Mouse (Mus musculus) ovary, postnatal 14 days (tissue): ENCODE data around the gene Slk.

Experiments used
- DNase-seq: peaks from one replicate; pipeline ENCODE4 v3.0.0; 2022; ENCODE audit warnings: low spot score

Gene Slk

DNA sequence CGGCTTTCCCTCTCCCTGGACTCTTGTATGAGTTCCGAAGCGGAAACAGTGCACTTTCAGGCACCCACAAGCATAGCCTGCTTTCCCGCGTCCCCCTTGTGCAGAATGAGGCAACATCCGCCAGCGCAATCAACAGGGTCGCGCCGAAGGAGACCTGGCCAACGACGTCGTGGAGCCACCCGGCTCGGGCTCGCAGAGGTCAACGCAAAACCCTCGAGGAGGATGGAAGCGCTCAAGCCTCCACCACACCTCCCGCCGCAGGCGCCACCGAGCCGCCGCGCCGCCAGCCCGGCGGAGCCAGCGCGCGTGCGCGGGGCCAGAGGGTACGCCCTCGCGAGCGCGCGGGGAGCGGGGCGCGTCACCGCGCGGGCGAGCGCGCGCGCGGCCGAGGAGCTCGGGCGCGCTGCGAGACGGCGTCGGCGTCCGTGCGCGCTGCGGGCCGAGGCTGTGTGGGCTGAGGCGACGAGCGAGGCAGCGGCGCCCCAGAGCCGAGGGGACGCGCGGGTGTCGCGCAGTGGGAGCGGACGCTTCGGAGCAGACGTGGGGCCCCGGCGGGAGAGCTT lies at the start of gene Slk:
Gene Slk (plus strand): TSS at position 454 of the 563 bp plus-strand sequence.
- DNase-seq = peak; percentile 74

DNA sequence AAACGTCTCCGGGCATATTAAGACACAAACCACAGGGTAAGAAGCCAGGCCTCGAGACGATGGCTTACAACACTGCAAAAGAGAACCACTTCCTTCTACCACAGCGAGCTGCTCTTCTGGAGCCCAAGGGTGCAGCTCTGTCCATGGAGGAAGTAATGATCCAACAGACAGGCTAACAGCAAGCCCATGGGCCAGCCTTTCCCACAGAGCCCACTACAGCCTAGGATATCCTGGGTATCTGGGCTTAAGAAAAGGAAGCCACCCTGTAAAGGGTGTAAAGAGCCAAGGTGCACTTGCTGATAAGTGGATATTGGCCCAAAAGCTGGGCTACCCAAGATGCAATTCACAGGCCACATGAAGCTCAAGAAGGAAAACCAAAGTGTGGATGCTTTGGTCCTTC lies 48.2 kb upstream of the Slk start:
- no peak for DNase-seq

DNA sequence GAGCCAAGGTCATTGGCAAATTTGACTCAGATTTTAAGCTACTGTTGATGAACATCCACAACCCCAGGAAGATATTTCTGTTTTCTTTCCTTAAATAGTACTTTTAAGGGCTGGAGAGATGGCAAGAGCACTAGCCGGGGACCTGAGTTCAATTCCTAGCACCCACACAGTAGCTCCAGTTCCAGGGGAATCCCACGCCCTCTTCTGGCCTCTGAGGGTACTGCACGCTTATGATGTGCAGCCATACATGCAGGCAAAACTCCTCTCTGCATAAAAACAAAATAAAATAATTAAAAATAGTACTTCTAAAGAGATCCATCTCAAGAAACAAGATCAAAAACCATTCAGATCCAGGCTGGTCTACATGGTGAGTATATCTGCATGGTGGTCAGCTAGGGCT lies 47.0 kb upstream of the Slk start:
- no peak for DNase-seq

DNA sequence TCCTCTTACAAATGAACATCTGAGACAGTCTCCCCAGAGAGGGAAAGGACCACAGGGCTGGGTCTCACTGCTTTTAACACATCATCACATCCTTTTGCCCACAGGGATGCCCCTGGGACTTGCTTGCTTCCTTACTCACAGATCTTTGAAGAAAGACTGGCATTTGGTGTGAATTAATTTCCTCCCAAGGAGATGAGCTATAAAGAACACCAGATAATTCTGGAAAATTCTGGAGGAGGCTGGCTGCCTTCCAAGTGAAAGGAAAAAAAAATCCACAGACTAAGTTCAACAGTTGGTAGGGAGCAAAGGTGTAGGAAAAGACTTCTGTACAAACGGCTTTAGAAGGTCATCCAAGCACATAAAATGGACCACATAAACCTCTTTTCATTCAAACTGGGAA lies 45.3 kb upstream of the Slk start:
- no peak for DNase-seq

DNA sequence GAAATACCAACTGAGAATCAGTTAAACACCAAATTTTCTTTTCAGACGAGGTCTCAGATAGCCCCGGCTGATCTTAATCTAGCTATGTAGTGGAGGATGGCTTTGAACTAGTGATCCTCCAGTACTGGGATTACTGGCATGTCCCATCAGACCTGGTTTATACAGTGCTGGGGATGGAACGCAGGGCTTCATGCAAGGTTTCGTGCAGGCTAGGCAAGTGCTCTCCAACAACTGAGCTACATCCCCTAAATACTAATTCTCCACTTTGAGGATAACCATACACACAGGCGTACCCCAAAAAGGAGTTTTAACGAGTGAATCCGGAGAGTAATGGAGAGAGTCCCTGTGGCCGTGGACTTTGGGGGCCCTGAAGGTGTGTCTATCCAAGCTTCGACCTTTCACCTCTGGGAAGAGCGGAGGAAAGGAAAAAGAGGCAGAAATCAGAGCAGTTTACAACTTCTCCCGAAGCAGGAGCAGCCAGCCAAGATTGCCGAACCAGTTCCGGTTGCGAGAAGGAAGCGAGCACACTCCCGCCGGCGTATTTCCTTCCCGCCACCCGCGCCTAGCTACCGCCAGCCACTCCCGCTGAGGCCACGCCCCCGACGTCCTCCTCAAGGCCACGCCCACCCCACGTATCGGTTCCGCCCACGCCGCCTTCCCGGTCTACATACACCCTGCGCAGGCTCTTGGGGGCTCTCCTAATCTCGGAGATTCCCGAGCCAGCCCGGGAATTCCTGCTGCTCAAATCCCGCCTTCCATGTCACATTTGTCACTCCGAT lies 42.8 kb upstream of the Slk start:
- DNase-seq = peak; percentile 96

DNA sequence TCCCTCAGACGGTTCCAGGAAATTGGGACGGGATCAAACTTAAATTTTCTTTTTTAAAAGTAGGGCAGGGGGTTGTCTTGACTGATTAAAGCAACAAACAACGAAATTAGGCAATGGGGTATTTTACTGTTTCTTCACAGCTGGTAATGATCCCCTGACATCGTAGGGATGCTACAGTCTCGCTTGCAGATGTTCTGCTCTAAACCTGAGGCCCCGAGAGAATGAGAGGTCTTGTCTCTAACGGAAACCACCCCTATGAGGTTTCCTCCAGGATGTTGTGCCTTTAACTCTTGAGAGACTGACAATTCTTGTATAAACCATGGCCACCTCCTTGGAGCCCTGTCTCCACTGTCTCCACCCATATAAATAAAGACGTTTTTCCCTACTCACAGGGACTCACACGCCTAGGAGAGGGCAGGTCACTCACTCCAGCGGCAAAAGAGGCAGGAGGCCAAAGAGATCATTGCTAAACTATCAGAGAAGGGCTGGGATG lies 42.1 kb upstream of the Slk start, which contains the start of gene Stn1:
Gene Stn1 (minus strand): TSS at position 208 of the 493 bp plus-strand sequence.
- DNase-seq = no peak

DNA sequence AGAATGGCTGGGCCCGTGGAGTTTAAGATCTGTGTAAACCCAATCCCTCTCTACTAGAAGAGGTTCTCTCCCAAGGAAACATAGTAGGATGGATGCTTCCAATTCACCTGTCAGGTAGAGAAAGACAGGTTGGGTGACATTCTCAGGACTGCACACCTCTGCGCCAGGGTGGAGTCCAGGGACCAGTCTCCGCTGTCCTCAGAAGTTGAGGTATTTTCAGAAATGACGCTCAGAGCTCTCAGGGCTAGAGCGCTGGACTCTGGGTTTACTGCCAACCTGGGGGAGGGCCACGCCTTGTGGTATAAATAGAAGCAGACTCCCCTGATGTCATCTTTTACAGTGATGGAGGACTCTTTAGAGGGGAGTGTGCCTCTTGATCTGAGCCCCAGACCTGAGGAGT lies 41.6 kb upstream of the Slk start:
- no peak for DNase-seq

DNA sequence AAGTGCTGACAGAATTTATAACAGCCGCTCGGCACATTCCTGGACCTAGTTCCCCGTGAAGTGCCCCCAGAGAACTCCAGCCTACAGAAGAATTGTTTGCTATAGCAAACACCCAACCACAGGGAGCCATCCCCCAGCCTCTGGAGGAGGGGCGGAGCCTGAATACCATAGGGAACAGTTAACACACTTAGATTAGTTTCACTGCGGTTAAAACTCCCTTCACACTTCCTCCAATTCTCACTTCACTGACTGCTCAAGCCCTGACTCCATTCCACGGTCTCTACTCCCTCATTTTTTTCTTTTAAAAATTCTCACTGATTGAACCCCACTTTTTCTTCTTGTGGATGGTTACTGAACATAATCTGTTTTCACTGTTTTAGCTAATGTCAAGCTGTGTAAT lies 40.7 kb upstream of the Slk start:
- no peak for DNase-seq

DNA sequence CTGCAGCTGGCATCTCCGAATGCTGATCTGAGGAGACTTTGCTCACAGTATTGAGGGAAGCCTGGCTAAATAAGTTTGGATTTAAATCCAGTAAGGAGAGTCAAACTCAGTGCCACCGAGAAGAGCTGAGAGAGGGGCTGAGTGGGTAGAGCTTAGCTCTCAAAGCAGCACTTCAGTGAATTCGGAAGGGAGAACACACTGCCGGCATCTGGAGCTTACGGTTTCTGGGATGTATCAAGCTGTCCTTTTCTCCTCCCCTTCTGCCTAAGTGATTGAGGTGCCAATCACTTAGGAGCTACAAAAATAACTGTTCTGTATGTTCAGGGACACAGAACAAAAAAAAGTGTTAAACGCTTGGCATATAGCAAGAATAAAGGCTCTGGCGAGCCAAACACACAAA lies 37.0 kb upstream of the Slk start:
- DNase-seq = no peak

DNA sequence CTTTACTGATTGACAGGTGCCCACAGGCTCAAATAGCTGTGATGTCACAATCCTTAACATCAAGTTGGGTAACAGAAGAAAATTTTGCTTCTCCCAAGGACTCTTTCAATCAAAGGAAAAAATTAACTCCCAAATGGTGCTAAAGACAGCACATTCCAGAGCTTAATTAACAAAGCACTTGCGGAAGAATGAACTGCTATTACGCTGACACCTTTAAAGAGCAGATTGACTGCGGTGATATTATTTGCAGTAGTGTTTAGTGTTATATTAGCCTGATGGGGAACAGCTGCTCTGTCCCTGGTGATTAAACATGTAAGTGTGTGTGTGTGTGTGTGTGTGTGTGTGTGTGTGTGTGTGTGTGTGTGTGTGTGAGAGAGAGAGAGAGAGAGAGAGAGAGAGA lies 34.4 kb upstream of the Slk start:
- no peak for DNase-seq

DNA sequence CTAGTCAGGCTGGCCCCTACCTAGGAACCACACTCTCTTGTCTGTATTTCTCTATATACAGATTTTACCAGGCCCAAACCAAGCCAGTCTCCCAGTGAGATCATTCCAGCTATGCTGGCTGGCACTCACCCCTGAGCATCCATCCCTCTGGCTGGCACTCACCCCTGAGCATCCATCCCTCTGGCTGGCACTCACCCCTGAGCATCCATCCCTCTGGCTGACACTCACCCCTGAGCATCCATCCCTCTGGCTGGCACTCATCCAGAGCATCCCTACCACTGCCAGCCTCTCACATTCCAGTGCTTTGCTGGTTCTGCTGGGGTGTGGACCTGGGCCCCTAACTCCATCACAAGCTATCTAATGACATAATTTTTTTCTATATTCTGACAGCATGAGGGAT lies 34.0 kb upstream of the Slk start:
- no peak for DNase-seq

DNA sequence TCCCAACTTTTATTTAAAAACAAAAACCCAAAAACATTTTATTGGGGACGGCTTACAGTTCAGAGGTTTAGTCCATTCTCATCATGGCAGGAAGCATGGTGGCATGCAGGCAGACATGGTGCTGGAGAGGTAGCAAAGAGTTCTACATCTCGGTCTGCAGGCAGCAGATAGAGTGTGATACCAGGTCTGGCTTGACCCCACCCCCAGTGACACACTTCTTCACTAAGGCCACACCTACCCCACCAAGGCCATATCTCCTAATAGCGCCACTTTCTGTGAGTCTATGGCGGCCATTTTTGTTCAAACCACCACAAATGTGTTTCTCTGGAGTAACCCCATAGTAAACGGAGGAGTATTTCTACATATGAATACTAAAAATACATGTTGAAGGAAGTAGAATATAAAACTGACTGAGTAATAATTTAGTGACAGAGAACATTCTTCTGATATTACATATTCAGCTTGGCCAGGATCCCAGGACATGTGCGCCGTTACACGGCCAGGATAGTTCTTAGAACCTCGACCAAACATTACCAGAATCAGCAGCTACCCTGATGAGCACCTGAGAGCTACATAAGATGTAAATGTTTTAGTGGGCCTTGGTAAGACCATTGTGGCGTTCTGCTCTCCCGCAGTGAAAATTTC lies 30.9 kb upstream of the Slk start:
- no peak for DNase-seq

DNA sequence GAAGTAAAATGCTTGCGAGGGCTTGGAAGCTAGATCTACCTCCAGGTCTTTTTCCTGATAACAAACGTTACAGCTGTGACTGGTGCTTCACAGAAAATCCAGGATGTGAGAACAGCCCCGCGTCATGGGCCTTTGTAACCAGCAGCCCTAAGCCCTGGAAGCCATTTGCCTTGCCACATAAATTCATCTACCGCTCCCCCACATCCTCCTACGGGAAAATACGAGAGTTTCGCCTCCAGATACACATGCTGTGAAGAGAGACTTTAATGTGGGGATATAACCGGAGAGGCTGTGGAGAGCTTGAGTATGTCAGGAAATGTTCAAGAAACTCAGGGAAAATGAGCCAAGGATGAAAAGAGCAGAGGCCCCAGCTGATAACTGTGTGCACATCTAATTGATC lies 30.3 kb upstream of the Slk start:
- DNase-seq = no peak

DNA sequence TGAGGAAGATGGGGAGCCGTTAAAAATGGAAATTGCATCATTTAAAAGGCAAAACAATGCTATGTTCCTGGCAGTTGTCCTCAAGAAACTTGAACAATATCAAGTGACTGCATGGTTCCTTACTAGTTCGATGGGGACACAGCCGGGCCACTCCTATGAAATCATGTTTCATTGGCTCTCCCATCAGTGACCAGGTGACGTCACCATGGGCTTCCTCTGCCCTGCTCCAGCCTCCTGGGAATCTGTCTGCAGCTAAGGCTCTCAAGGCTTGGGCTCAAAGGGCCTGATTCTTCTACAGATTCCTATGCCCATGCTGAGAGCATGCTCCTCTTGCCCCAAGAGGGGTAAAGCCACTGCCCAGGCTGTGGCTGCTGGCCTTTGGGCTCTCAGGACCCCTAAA lies 29.9 kb upstream of the Slk start:
- no peak for DNase-seq

DNA sequence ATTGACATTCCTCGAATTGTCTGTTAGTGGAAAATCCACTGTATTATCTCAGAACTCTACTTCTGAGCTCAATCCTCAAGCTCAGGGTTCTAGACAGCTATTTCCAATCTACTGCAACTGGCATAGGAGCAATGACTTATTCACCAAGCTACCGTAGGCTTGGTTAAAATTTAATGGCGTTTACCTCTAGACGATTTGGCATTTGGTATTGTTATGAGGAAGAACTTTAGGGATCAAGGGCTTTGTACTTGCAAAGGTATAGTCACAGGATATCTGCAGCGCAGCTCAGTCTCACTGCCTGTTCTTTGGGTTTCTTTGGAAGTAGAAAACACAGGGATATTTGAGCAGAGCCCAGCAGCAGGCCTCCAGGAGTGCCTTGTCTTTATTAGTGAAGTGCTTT lies 20.3 kb upstream of the Slk start:
- no peak for DNase-seq

DNA sequence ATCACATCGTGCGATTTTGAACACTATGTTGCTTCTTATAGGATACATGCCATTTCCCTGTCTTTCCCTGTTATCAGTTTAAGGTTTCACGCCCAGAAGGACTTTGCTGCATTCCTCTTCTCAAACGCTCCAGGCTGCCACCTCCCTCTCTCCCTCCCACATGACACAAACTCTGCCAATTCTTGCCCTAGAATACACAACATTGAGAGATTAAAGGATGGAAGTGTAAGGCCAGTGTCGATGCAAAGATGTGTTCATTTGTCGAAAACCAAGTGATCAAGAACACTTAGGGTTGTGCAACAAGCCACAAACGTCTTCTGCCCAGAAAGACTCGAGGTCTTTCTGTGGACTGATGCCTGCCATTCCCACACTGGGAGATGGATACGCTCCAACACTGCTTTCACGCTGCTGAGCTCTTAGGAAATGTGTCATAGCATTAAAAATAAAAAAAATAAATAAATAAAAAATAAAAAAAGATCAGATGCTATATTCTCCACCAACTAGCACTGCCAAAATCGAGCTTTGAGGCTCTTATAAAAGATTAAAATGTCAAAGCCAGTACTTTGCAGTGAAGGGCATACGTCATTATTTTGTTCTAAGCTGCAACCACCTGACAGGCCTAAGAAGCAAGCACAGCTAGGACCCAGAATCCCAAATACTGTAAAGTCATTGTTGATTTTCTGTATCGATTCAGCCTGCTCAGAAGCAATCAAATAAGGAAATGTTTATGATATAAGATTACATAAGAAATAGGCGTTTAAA lies 19.5 kb upstream of the Slk start:
- no peak for DNase-seq

DNA sequence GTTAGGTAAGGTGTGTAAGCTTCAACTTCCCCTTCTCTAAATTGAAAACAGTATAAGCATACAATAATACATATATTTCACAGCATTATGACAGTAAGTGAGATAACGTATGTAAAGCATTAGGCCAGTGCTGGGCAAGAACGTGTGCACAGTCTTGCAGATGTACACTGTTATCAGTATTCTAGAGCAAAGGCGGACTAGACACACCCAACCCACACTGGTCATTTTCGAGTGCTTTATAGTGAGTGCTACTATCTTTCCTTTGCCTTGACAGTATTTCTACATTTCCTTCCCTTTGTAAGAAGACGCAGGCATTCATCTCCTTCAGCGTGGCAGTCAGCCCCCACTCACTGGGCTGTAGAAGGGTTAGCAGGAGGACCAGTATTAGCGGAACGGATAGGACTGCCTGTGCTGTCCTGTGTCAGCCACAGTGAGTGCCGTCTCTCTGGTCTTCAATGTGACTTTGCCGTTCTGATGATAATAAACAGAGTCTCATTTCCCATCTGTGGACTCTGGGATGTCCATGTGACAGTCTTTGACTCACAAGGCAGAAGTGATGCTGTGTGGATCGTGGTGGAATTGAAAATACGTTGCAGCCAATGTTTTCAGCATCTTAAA lies 18.8 kb upstream of the Slk start:
- DNase-seq = no peak

DNA sequence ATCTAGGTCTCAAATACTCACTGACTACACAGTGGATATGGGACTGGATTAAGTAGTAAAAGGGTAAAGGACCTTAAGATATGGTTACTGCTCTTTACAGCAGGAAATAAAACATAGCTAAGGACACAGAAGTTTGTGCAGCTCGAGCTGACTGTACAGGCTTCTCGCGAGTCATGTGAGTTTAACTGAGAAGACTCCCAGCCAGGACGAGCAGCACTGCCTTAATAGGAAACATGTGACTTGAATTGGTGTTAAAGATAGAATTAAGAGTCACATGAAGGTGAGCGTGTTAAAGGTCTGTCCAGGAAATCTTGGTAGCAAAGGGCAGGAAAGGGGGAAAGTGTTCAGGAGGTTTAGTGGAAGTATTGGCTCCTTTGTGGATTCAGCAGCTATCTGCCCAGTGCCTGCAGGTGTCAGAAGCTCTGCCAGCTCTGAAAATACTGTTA lies 17.5 kb upstream of the Slk start:
- DNase-seq = no peak

DNA sequence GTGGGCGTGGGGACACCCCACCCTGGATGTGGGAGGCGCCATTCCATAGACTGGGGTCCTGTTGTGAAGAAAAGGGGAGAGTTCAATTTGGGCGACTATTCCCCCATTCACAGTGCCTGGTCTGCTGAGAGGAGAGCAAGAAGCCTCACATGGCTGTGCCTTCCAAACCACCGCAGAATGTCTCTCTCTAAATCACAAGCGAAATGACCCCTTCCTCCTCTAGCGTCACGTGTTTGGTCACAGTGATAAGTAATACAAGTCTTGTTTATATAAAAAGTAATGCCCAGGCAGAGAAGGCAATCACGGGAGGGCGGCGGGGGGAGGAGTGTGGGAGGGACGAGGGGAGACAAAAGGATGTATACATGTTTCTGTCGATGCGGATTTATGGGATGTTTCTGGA lies 15.8 kb upstream of the Slk start:
- no peak for DNase-seq

DNA sequence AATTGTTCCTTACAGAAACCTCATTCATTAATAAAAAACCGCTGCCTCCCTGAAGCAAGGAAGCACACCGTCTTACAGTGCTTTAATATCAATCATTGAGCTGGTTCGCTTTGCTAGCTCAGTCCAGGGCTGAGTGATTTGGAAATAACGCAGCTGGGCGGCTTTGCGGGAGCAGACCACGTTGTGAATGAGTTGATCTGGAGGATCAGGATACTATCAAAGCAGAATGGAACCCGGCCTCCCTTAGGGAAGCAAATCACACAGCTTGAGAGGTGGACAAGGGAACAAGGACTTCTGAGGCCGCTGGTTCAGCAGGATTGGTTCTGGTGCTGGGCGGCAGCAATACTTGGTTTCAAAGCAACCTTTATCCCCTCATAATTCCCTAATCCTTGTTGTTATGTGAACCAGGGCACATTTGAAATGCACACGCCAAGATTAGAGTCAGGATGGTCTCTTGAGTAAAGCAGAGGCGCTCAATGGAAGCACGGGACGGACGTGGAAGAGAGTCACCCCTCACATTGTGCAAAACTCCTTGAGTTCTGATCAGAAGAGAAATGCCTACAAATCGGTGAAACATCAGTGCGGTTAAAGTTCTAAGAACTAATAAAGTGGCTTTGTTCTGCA lies 14.3 kb upstream of the Slk start:
- no peak for DNase-seq

DNA sequence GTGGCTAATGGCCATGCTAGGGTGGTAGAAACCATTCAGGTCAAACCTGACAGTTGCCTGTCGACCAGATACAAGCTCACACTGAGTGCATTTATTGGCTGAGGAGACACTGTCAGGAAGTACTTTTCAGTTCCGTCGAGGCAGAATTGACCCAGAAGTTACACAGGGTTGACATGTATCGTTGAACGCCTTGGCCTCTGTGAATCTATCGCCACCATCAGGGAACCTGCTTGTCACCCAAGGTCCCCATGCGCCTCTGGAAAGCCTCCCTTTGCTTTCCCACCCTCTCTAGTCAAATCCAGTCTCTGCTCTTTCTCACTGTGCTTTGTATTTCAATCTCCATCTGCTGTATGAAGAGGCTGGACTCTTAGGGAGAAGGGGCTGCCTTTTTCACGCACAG lies 13.5 kb upstream of the Slk start:
- no peak for DNase-seq

DNA sequence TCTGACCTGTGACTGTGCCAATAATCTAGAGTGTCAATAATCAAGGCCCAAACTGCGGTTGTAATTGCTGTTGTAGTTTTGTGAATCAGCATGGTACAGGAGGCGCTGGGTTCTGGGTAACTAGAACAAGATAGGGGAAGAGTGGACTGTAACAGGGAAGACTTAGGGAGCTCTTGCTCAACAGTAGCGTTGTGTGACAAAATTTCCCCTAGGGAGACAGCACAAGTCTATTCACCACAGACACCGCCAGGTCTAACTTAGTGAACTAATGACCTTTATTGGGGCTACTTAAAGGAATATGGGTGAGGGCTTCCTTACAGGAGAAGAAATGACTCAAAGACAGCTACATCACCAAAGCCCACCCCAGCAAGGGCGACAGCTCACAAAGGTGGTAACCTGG lies 9.4 kb upstream of the Slk start:
- DNase-seq = no peak
